Mouse (Mus musculus) lung, adult 18-20 months (tissue): ENCODE measurements around the gene Gm8720.
"Not testable (repeated sequence)": the region's sequence is repeated elsewhere in the genome, so short reads cannot be mapped to it uniquely, and the experiment has no call there.

ENCODE experiments used
- DNase-seq, 2 experiments: peaks; one replicate each; pipeline ENCODE4 v3.0.0; 2022; ENCODE audit warnings: mixed read lengths in 2 of 2

Gm8720 gene

DNA sequence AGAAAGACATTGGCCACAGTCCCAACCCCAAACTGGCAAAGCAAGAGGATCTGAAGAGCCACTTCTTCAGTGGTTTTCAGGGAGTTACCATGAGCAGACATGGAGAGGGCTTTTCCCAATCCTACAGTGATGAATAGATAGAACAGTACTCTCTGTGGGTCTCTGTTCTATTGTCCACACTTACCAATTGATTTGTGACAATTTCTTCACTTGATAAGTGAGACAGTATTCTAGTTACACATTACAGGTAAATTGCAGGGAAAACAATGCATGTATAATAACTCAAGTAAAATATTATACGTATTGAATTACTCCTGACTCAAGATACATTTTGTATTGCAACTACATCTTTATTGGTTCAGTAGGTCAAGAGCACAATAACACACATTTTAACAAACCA, at the start of gene Gm8720:
Gene Gm8720, minus strand, starts transcription at position 101 of the 400 bp plus-strand sequence.
- not testable (repeated sequence) for DNase-seq

- DNase-seq: not testable (repeated sequence)
Observed at GRCm38 (mm10) chr7:23055240-23055639, 12.0 kb downstream of the Gm8720 start, which contains the start of gene Vmn1r163. Gene Vmn1r163 (plus strand): TSS chr7:23055540.

- not testable (repeated sequence) for DNase-seq
Observed at GRCm38 (mm10) chr7:23019823-23020222, 47.4 kb downstream of the Gm8720 start, which contains the start of gene Gm4216. Gene Gm4216 (minus strand): TSS chr7:23019923.
